Mouse (Mus musculus) CH12.LX (cell line): ENCODE measurements around the gene Atf3. TPM values are rescaled to one million over a fixed set of nuclear protein-coding genes. Genes with fewer than 3 reads are reported as not detected.

Source experiments
- DNase-seq: peaks from one replicate; pipeline ENCODE4 v3.0.0-alpha.2; 2013; ENCODE audit errors: extremely low read depth
- H3K27ac ChIP-seq: 2 replicates; pipeline ENCODE4 v1.5.1; 2012; ENCODE audit warnings: low read depth, mild to moderate bottlenecking, control low read depth, moderate library complexity; ENCODE audit not compliant: insufficient read depth
- H3K27me3 ChIP-seq: replicated peaks from 2 replicates; pipeline ENCODE3; 2012; ENCODE audit warnings: inconsistent platforms
- H3K36me3 ChIP-seq, 2 experiments: replicated peaks in 1 of 2; 2 replicates each; pipeline versions ENCODE3 to v1.6.1; 2012; ENCODE audit warnings: inconsistent platforms in 1 of 2, low read length in 1 of 2, mild to moderate bottlenecking in 1 of 2, mixed read lengths in 1 of 2, moderate library complexity in 1 of 2; ENCODE audit not compliant: control insufficient read depth in 1 of 2, insufficient read depth in 1 of 2
- H3K4me1 ChIP-seq, 2 experiments: 2 replicates each; pipeline ENCODE4 v1.6.1; 2012; ENCODE audit warnings: inconsistent platforms in 1 of 2, moderate library complexity in 1 of 2; ENCODE audit not compliant: insufficient read depth in 2 of 2, control insufficient read depth in 1 of 2
- H3K4me2 ChIP-seq: 2 replicates; pipeline ENCODE4 v1.6.1; 2012; ENCODE audit warnings: low read depth, mild to moderate bottlenecking, control low read depth; ENCODE audit not compliant: poor library complexity, insufficient read depth, severe bottlenecking
- H3K4me3 ChIP-seq, 3 experiments: fragments of 150-350 bp in 1 of 3; sonication (generic) in 1 of 3; replicated peaks in 1 of 3; 2 replicates each; pipeline versions ENCODE3 to v1.5.1; 2011 to 2012; ENCODE audit warnings: low read depth in 2 of 3, low read length in 2 of 3, mild to moderate bottlenecking in 2 of 3, moderate library complexity in 2 of 3, control low read depth in 1 of 3, improper control_type of control experiment in 1 of 3, inconsistent platforms in 1 of 3, mixed read lengths in 1 of 3; ENCODE audit not compliant: poor library complexity in 1 of 3
- H3K79me2 ChIP-seq: replicated peaks from 2 replicates; pipeline ENCODE4 v1.6.1; 2012; ENCODE audit warnings: mild to moderate bottlenecking, moderate library complexity; ENCODE audit not compliant: control insufficient read depth, poor library complexity, insufficient read depth, severe bottlenecking; ENCODE audit errors: extremely low read depth
- H3K9ac ChIP-seq: 2 replicates; pipeline ENCODE4 v1.6.1; 2012; ENCODE audit warnings: low read depth, mild to moderate bottlenecking, control low read depth, moderate library complexity; ENCODE audit not compliant: insufficient read depth
- H3K9me3 ChIP-seq: replicated peaks from 2 replicates; pipeline ENCODE3; 2012; ENCODE audit warnings: low read length, inconsistent platforms, mixed read lengths
- CHD2 ChIP-seq: IDR thresholded peaks from 2 replicates; pipeline ENCODE4 v1.6.1; 2011; ENCODE audit warnings: low read length, improper control_type of control experiment
- E2F4 ChIP-seq: IDR thresholded peaks from 2 replicates; pipeline ENCODE4 v1.6.1; 2011; ENCODE audit warnings: low read depth, low read length, improper control_type of control experiment; ENCODE audit not compliant: insufficient replicate concordance
- IRF4 ChIP-seq: IDR thresholded peaks from 2 replicates; pipeline ENCODE4 v1.6.1; 2014; ENCODE audit warnings: low read depth, mild to moderate bottlenecking, inconsistent platforms, low read length, improper control_type of control experiment
- KAT2A ChIP-seq: IDR thresholded peaks from 2 replicates; pipeline ENCODE4 v1.6.1; 2012; ENCODE audit warnings: low read length, improper control_type of control experiment, inconsistent platforms; ENCODE audit not compliant: insufficient replicate concordance
- MAFK ChIP-seq: IDR thresholded peaks from 2 replicates; pipeline ENCODE4 v1.6.1; 2011; ENCODE audit warnings: low read length, improper control_type of control experiment; ENCODE audit not compliant: insufficient replicate concordance
- MAZ ChIP-seq: IDR thresholded peaks from 2 replicates; pipeline ENCODE4 v1.6.1; 2012; ENCODE audit warnings: low read depth, mild to moderate bottlenecking, inconsistent platforms, low read length, improper control_type of control experiment, moderate library complexity
- MEF2A ChIP-seq: IDR thresholded peaks from 2 replicates; pipeline ENCODE4 v1.6.1; 2014; ENCODE audit warnings: low read depth, mild to moderate bottlenecking, inconsistent platforms, low read length, improper control_type of control experiment, borderline replicate concordance
- PAX5 ChIP-seq: IDR thresholded peaks from 2 replicates; pipeline ENCODE4 v1.6.1; 2012; ENCODE audit warnings: low read length, inconsistent platforms, mixed read lengths
- POLR2A ChIP-seq: IDR thresholded peaks from 2 replicates; pipeline ENCODE4 v1.6.1; 2011; ENCODE audit warnings: low read depth, mild to moderate bottlenecking, improper control_type of control experiment, low read length
- TCF12 ChIP-seq: IDR thresholded peaks from 2 replicates; pipeline ENCODE4 v1.6.1; 2014; ENCODE audit warnings: low read depth, mild to moderate bottlenecking, inconsistent platforms, low read length, improper control_type of control experiment
- USF1 ChIP-seq: IDR thresholded peaks from 2 replicates; pipeline ENCODE4 v1.6.1; 2014; ENCODE audit warnings: low read depth, mild to moderate bottlenecking, inconsistent platforms, low read length, improper control_type of control experiment
- USF2 ChIP-seq: conservative IDR thresholded peaks from 2 replicates; pipeline ENCODE4 v1.6.1; 2011; ENCODE audit warnings: low read depth, low read length, improper control_type of control experiment
- ZC3H11A ChIP-seq: IDR thresholded peaks from 2 replicates; pipeline ENCODE4 v1.6.1; 2012; ENCODE audit warnings: low read depth, mild to moderate bottlenecking, inconsistent platforms, low read length, improper control_type of control experiment
- ZKSCAN1 ChIP-seq: IDR thresholded peaks from 2 replicates; pipeline ENCODE4 v1.6.1; 2012; ENCODE audit warnings: low read depth, inconsistent platforms, low read length, improper control_type of control experiment, borderline replicate concordance
- ZMIZ1 ChIP-seq: IDR thresholded peaks from 2 replicates; pipeline ENCODE4 v1.6.1; 2012; ENCODE audit warnings: low read depth, mild to moderate bottlenecking, inconsistent platforms, low read length, improper control_type of control experiment
- ZNF384 ChIP-seq: IDR thresholded peaks from 2 replicates; pipeline ENCODE4 v1.6.1; 2012; ENCODE audit warnings: low read depth, low read length, improper control_type of control experiment, inconsistent platforms
- dilution Hi-C: fragments of 300-500 bp; cut with MboI; formaldehyde crosslinking; loops from 2 replicates; pipeline ENCODE4 v1.14.3; 2020; ENCODE audit warnings: low sequenced_read_pairs; ENCODE audit not compliant: extremely low pct_unique_long_range_greater_than_20kb, extremely low pct_ligation_motif_present
- in situ Hi-C: fragments of 300-500 bp; cut with MboI; formaldehyde crosslinking; loops from 3 replicates; pipeline ENCODE4 v1.14.3; 2019; ENCODE audit warnings: low sequenced_read_pairs, low pct_ligation_motif_present, low pct_unique_long_range_greater_than_20kb, mixed read lengths
- polyA plus RNA-seq: library from polyadenylated mRNA; unstranded; fragments of >175 nt; gene quantifications from 2 replicates; pipeline ENCODE4 v1.2.1, GENCODE M21; 2012; ENCODE audit warnings: low read depth; ENCODE audit not compliant: insufficient read length
- total RNA-seq, 2 experiments: library from RNA; depleted of rRNA; stranded (reverse); fragments of 300-350 nt in 1 of 2; fragments of >200 nt in 1 of 2; gene quantifications; 2 replicates each; pipeline ENCODE4 v1.2.3; 2012 to 2014

Atf3 gene
- total and polyA plus RNA-seq, 3 experiments, result 25.1 to 39.7 (median 32.9) TPM

GRCm38 (mm10) chr1:191124288-191124687, 93.6 kb downstream of the Atf3 start (continued):
- TF ChIP-seq ZC3H11A, result no peak
- TF ChIP-seq MAFK, result no peak
- TF ChIP-seq, all 38 proteins: peak for 12

GRCm38 (mm10) chr1:191123696-191124095, 94.1 kb downstream of the Atf3 start:
- Histone ChIP-seq H3K27me3 (no peaks in the 10 kb centered on the region), H3K4me1 (peaks cover 29 to 55% of the 10 kb centered on the region in 2 experiments), H3K36me3 (no peaks in the 10 kb centered on the region), H3K79me2 (no peaks in the 10 kb centered on the region), H3K4me3 (no peak overlapping the region), H3K27ac (peak overlapping the region; percentile 32; the same call in 1 of the 2 replicates), H3K4me2 (0 out of 2 replicates have a peak overlapping the region, but pooled peaks have one; percentile 64), H3K9ac (no peak overlapping the region), H3K9me3 (peaks cover 2% of the 10 kb centered on the region)
- peak; percentile 59; the same call in 1 of the 2 replicates for TF ChIP-seq MEF2A
- TF ChIP-seq E2F4, result no peak
- TF ChIP-seq USF2, result no peak
- no peak for TF ChIP-seq MAZ
- no peak for TF ChIP-seq ZKSCAN1
- no peak for TF ChIP-seq IRF4
- no peak for TF ChIP-seq ZMIZ1
- TF ChIP-seq KAT2A, result no peak
- TF ChIP-seq ZNF384, result no peak
- in situ Hi-C loops, result loop anchor here (25.0 kb wide), 1 partner anchor 689 kb away; the partner anchor contains the start of gene Nek2
- dilution Hi-C loops, result no loop called here
- DNase-seq, result no peak

GRCm38 (mm10) chr1:191122744-191123143, 95.1 kb downstream of the Atf3 start:
- H3K4me3 ChIP-seq, result no peak overlapping the region
- no peak for DNase-seq
- no peak overlapping the region for H3K4me2 ChIP-seq
- no peaks in the 10 kb centered on the region for H3K79me2 ChIP-seq
- TF ChIP-seq MAZ, result no peak
- no peak for TF ChIP-seq CHD2
- no peak for TF ChIP-seq MEF2A
- TF ChIP-seq USF1, result no peak
- no peak for TF ChIP-seq ZKSCAN1
- TF ChIP-seq E2F4, result no peak
- TF ChIP-seq PAX5, result no peak
- no peak for TF ChIP-seq POLR2A
- no peak for TF ChIP-seq TCF12
- in situ Hi-C loops (loop anchor here (25.0 kb wide), 1 partner anchor 690 kb away; the partner anchor contains the start of gene Nek2), dilution Hi-C loops (no loop called here)
- H3K27ac ChIP-seq, result no peak overlapping the region
- H3K4me1 ChIP-seq, result peaks cover 34 to 65% of the 10 kb centered on the region in 2 experiments
- peaks cover 2% of the 10 kb centered on the region for H3K9me3 ChIP-seq
- no peak overlapping the region for H3K9ac ChIP-seq
- H3K36me3 ChIP-seq, result no peaks in the 10 kb centered on the region
- no peaks in the 10 kb centered on the region for H3K27me3 ChIP-seq

Other genes with a start within 250 kb of the Atf3 start
- 0.04 and 0.08 TPM in 2 replicates for gene Vash2, start 238.7 kb downstream of the Atf3 start, total RNA-seq (2012; rRNA removed)
- 0.05 and 0.17 TPM in 2 replicates for gene Vash2, start 238.7 kb downstream of the Atf3 start, total RNA-seq (2014; rRNA removed)
- gene Vash2, start 238.7 kb downstream of the Atf3 start, polyA plus RNA-seq, result 0.16 and 0.25 TPM in 2 replicates
- 40.0 and 47.9 TPM in 2 replicates for gene Flvcr1, start 191.9 kb downstream of the Atf3 start, total RNA-seq (2012; rRNA removed)
- 86.8 and 93.8 TPM in 2 replicates for gene Flvcr1, start 191.9 kb downstream of the Atf3 start, total RNA-seq (2014; rRNA removed)
- gene Flvcr1, start 191.9 kb downstream of the Atf3 start, polyA plus RNA-seq, result 35.9 and 37.5 TPM in 2 replicates
- gene Spata45, start 181.4 kb downstream of the Atf3 start, total RNA-seq (2012; rRNA removed), result not detected in 2 replicates
- not detected in 2 replicates for gene Spata45, start 181.4 kb downstream of the Atf3 start, total RNA-seq (2014; rRNA removed)
- gene Spata45, start 181.4 kb downstream of the Atf3 start, polyA plus RNA-seq, result 0.76 TPM in 1 of 2 replicates, not detected in the other
- 12.9 TPM in 2 replicates for gene Tatdn3, start 155.1 kb downstream of the Atf3 start, total RNA-seq (2012; rRNA removed)
- 17.2 and 17.3 TPM in 2 replicates for gene Tatdn3, start 155.1 kb downstream of the Atf3 start, total RNA-seq (2014; rRNA removed)
- gene Tatdn3, start 155.1 kb downstream of the Atf3 start, polyA plus RNA-seq, result 11.3 and 12.7 TPM in 2 replicates
- gene Nsl1, start 155.0 kb downstream of the Atf3 start, total RNA-seq (2012; rRNA removed), result 17.4 and 17.9 TPM in 2 replicates
- 24.9 and 27.1 TPM in 2 replicates for gene Nsl1, start 155.0 kb downstream of the Atf3 start, total RNA-seq (2014; rRNA removed)
- 16.0 and 20.0 TPM in 2 replicates for gene Nsl1, start 155.0 kb downstream of the Atf3 start, polyA plus RNA-seq
- 38.7 and 50.4 TPM in 2 replicates for gene Batf3, start 120.2 kb downstream of the Atf3 start, total RNA-seq (2012; rRNA removed)
- 33.0 and 44.7 TPM in 2 replicates for gene Batf3, start 120.2 kb downstream of the Atf3 start, total RNA-seq (2014; rRNA removed)
- 42.5 and 48.1 TPM in 2 replicates for gene Batf3, start 120.2 kb downstream of the Atf3 start, polyA plus RNA-seq
- not detected in 2 replicates for gene Fam71a, start 53.2 kb downstream of the Atf3 start, total RNA-seq (2012; rRNA removed)
- gene Fam71a, start 53.2 kb downstream of the Atf3 start, total RNA-seq (2014; rRNA removed), result not detected in 2 replicates
- gene Fam71a, start 53.2 kb downstream of the Atf3 start, polyA plus RNA-seq, result not detected in 2 replicates
- gene Nenf, start 100.2 kb upstream of the Atf3 start, total RNA-seq (2012; rRNA removed), result 58.9 and 86.7 TPM in 2 replicates
- 35.7 and 43.8 TPM in 2 replicates for gene Nenf, start 100.2 kb upstream of the Atf3 start, total RNA-seq (2014; rRNA removed)
- 28.8 and 38.9 TPM in 2 replicates for gene Nenf, start 100.2 kb upstream of the Atf3 start, polyA plus RNA-seq
- 11.5 and 15.4 TPM in 2 replicates for gene Tmem206, start 107.9 kb upstream of the Atf3 start, total RNA-seq (2012; rRNA removed)
- gene Tmem206, start 107.9 kb upstream of the Atf3 start, total RNA-seq (2014; rRNA removed), result 12.2 and 13.1 TPM in 2 replicates
- gene Tmem206, start 107.9 kb upstream of the Atf3 start, polyA plus RNA-seq, result 16.4 and 17.0 TPM in 2 replicates
- gene Ppp2r5a, start 185.2 kb upstream of the Atf3 start, total RNA-seq (2012; rRNA removed), result 58.9 and 62.0 TPM in 2 replicates
- gene Ppp2r5a, start 185.2 kb upstream of the Atf3 start, total RNA-seq (2014; rRNA removed), result 96.7 and 102 TPM in 2 replicates
- 40.3 and 42.6 TPM in 2 replicates for gene Ppp2r5a, start 185.2 kb upstream of the Atf3 start, polyA plus RNA-seq